Mouse (Mus musculus) limb, embryonic 10.5 days (tissue): Measurements from ENCODE around the gene Ptprg. TPM values are rescaled to one million over a fixed set of nuclear protein-coding genes. Genes with fewer than 3 reads are reported as not detected.

ENCODE experiments used
- DNase-seq: peaks from one replicate; pipeline ENCODE4 v3.0.0-alpha.2; 2017; ENCODE audit warnings: low spot score
- H3K27ac ChIP-seq: fragments of 300-500 bp; sonication (generic); 2 replicates; pipeline ENCODE4 v1.5.1; 2016; ENCODE audit warnings: mild to moderate bottlenecking
- H3K27me3 ChIP-seq: fragments of 300-500 bp; sonication (generic); 2 replicates; pipeline ENCODE4 v1.6.1; 2016; ENCODE audit warnings: low read depth, mild to moderate bottlenecking; ENCODE audit not compliant: poor library complexity, severe bottlenecking
- H3K36me3 ChIP-seq: fragments of 300-500 bp; sonication (generic); 2 replicates; pipeline ENCODE4 v1.6.1; 2016; ENCODE audit warnings: mild to moderate bottlenecking, moderate library complexity
- H3K4me1 ChIP-seq: fragments of 300-500 bp; sonication (generic); 2 replicates; pipeline ENCODE4 v1.6.1; 2016
- H3K4me3 ChIP-seq: fragments of 300-500 bp; sonication (generic); 2 replicates; pipeline ENCODE4 v1.5.1; 2016; ENCODE audit warnings: mild to moderate bottlenecking, moderate library complexity
- H3K9me3 ChIP-seq: fragments of 300-500 bp; sonication (generic); replicated peaks from 2 replicates; pipeline ENCODE4 v1.6.1; 2016; ENCODE audit warnings: mild to moderate bottlenecking
- WGBS: fragments of 180-500 bp; shearing (Covaris S2); methylation state at CpG from one replicate; pipeline ENCODE4 v1.1.7; 2016; 5-methylcytosine and 5-hydroxymethylcytosine counted together
- polyA plus RNA-seq: library from polyadenylated mRNA; unstranded; fragments of >200 nt; fragmentation: Nextera tagmentation; extraction: Ambion mirVana; gene quantifications from 2 replicates; pipeline ENCODE4 v1.2.1, GENCODE M21; 2016

Ptprg gene
- polyA plus RNA-seq, 1 experiment from 2014 or later: 40.3 TPM

DNA sequence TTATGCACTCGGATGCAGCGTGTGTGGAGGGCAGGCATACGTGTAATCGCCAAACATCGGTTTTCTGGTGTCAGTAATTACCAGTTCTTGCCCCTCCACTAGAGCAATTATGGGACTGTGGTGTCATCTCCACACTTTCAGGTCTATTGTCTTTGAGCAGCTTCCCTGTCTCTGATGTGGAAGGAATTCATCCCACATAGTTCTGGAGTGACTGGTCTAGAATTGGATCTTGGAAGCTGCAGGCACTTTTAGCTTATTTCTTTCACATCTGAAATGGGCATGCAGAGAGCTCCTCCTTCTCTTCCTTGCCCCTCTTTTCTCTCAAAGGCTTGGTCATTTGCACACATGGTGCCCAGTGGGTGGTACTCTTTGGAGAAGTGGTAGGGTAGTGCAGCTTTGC lies 363.9 kb downstream of the Ptprg start:
- Histone ChIP-seq H3K27me3 (no peaks in the 10 kb centered on the region), H3K9me3 (no peaks in the 10 kb centered on the region), H3K4me3 (no peak overlapping the region), H3K36me3 (no peaks in the 10 kb centered on the region), H3K4me1 (no peaks in the 10 kb centered on the region), H3K27ac (no peak overlapping the region)
- DNase-seq: no peak
- 91% methylated on average over 5 of the region's 5 CpGs for WGBS

DNA sequence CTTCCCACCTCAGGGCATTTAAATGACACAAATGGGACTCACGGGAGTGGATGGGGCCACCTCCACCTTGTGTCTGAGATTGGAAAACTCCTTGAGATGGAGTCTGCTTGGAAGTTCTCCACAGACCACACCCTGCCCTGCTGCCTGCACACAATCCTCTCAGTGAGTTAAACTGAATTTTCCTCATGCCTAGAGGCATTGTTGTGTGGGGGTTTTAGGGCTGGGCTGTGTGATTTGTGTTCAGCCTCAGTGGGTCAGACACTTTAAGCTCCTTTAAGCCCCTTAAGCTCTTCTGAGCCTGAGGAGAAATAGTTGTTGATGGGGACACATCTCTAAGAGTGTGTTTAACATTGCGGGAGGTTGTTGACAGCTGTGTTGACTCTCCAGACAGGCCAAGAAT lies 375.2 kb downstream of the Ptprg start:
- Histone ChIP-seq H3K36me3 (no peaks in the 10 kb centered on the region), H3K27me3 (no peaks in the 10 kb centered on the region), H3K4me3 (no peak overlapping the region), H3K27ac (no peak overlapping the region), H3K4me1 (peaks cover 8% of the 10 kb centered on the region), H3K9me3 (no peaks in the 10 kb centered on the region)
- WGBS: 80% methylated on average over 2 of the region's 2 CpGs
- no peak for DNase-seq

DNA sequence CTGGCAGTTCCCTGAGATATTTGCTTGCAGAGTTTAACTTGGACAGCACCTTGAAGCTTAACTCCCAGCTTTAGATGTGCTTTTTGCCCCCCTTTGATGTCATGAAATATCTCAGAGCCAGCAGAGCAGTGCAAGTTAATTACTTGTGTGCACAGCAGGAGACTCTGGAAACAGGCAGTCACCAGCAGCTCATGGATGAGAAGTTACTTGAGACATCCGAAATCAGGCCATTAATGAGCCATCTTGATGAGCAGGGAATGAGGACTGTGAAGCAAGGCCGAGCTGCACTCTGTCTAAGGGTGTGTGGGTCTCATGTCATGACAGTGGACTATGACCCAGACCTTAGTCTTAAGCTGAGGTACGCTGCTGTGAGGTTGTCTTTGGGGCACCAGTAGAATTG lies 379.2 kb downstream of the Ptprg start:
- Histone ChIP-seq H3K4me3 (no peak overlapping the region), H3K4me1 (peaks cover 8% of the 10 kb centered on the region), H3K27ac (no peak overlapping the region), H3K36me3 (no peaks in the 10 kb centered on the region), H3K27me3 (no peaks in the 10 kb centered on the region), H3K9me3 (no peaks in the 10 kb centered on the region)
- no peak for DNase-seq
- WGBS: 45% methylated on average over 3 of the region's 3 CpGs

DNA sequence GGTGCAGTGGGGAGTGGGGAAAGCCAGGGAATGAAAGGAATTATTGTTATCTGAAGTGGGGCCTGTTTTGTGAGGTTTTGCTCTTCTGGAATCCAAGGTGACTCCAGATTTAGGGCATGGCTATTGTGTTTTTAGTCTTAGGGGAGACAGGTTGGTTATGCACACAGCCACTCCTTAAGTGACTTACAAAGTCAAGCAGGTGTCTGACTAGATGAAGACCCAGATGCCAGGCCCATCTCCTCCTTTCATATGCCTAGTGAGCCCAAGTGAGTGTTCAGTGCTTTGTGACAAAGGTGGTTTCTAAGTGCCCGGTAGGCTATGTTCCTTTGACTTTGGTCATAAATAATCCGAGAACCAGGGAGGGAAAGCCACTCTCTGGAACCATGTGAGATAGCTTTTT lies 381.2 kb downstream of the Ptprg start:
- no peak for DNase-seq
- 82% methylated on average over 2 of the region's 2 CpGs for WGBS
- H3K4me1 ChIP-seq: peaks cover 8% of the 10 kb centered on the region
- no peak overlapping the region for H3K4me3 ChIP-seq
- no peaks in the 10 kb centered on the region for H3K9me3 ChIP-seq
- H3K27me3 ChIP-seq: no peaks in the 10 kb centered on the region
- no peak overlapping the region for H3K27ac ChIP-seq
- H3K36me3 ChIP-seq: no peaks in the 10 kb centered on the region

GRCm38 (mm10) chr14:11935281-11935680 lies 381.9 kb downstream of the Ptprg start:
- no peak for DNase-seq
- Histone ChIP-seq H3K27ac (no peak overlapping the region), H3K4me3 (no peak overlapping the region), H3K9me3 (no peaks in the 10 kb centered on the region), H3K27me3 (no peaks in the 10 kb centered on the region), H3K36me3 (no peaks in the 10 kb centered on the region), H3K4me1 (peaks cover 8% of the 10 kb centered on the region)
- 41% methylated on average over 1 of the region's 1 CpGs for WGBS

GRCm38 (mm10) chr14:11935698-11936097 lies 382.4 kb downstream of the Ptprg start:
- WGBS: 90% methylated on average over 7 of the region's 7 CpGs

GRCm38 (mm10) chr14:11938912-11939311 lies 385.6 kb downstream of the Ptprg start:
- Histone ChIP-seq H3K36me3 (no peaks in the 10 kb centered on the region), H3K27ac (no peak overlapping the region), H3K27me3 (no peaks in the 10 kb centered on the region), H3K4me3 (no peak overlapping the region), H3K9me3 (no peaks in the 10 kb centered on the region), H3K4me1 (peaks cover 15% of the 10 kb centered on the region)
- WGBS: 94% methylated on average over 4 of the region's 4 CpGs
- no peak for DNase-seq

More at GRCm38 (mm10) chr14:11935698-11936097, 382.4 kb downstream of the Ptprg start:
- Histone ChIP-seq H3K9me3 (no peaks in the 10 kb centered on the region), H3K4me1 (peaks cover 8% of the 10 kb centered on the region), H3K27ac (no peak overlapping the region), H3K27me3 (no peaks in the 10 kb centered on the region), H3K4me3 (no peak overlapping the region), H3K36me3 (no peaks in the 10 kb centered on the region)
- DNase-seq: no peak

- no peaks in the 10 kb centered on the region for H3K27me3 ChIP-seq
- H3K27ac ChIP-seq: no peak overlapping the region
- H3K36me3 ChIP-seq: no peaks in the 10 kb centered on the region
- WGBS: 86% methylated on average over 5 of the region's 5 CpGs
- no peak overlapping the region for H3K4me3 ChIP-seq
- H3K4me1 ChIP-seq: peaks cover 16% of the 10 kb centered on the region
- H3K9me3 ChIP-seq: no peaks in the 10 kb centered on the region
- no peak for DNase-seq
Observed at GRCm38 (mm10) chr14:11941989-11942514, 388.7 kb downstream of the Ptprg start.

GRCm38 (mm10) chr14:11950379-11950778 lies 397.0 kb downstream of the Ptprg start:
- H3K36me3 ChIP-seq: 0 out of 2 replicates have a peak, but pooled peaks cover 7% of the 10 kb centered on the region
- no peaks in the 10 kb centered on the region for H3K9me3 ChIP-seq
- H3K4me1 ChIP-seq: peaks cover 34% of the 10 kb centered on the region
- H3K4me3 ChIP-seq: no peak overlapping the region
- DNase-seq: no peak
- H3K27ac ChIP-seq: no peak overlapping the region
- no peaks in the 10 kb centered on the region for H3K27me3 ChIP-seq
- WGBS: 84% methylated on average over 6 of the region's 6 CpGs

- H3K9me3 ChIP-seq: no peaks in the 10 kb centered on the region
- H3K27ac ChIP-seq: no peak overlapping the region
- 89% methylated on average over 6 of the region's 6 CpGs for WGBS
- H3K27me3 ChIP-seq: no peaks in the 10 kb centered on the region
- no peak for DNase-seq
- H3K36me3 ChIP-seq: 0 out of 2 replicates have a peak, but pooled peaks cover 7% of the 10 kb centered on the region
- no peak overlapping the region for H3K4me3 ChIP-seq
- peaks cover 23% of the 10 kb centered on the region for H3K4me1 ChIP-seq
Observed at GRCm38 (mm10) chr14:11955020-11955882, 401.9 kb downstream of the Ptprg start.

- Histone ChIP-seq H3K4me3 (no peak overlapping the region), H3K36me3 (no peaks in the 10 kb centered on the region), H3K4me1 (peaks cover 19% of the 10 kb centered on the region; the same call in 1 of the 2 replicates), H3K27me3 (no peaks in the 10 kb centered on the region), H3K27ac (no peak overlapping the region), H3K9me3 (no peaks in the 10 kb centered on the region)
- no peak for DNase-seq
- WGBS: 92% methylated on average over 15 of the region's 15 CpGs
Observed at GRCm38 (mm10) chr14:11960269-11961121, 407.2 kb downstream of the Ptprg start.

GRCm38 (mm10) chr14:11962101-11962500 lies 408.8 kb downstream of the Ptprg start:
- H3K36me3 ChIP-seq: no peaks in the 10 kb centered on the region
- H3K9me3 ChIP-seq: no peaks in the 10 kb centered on the region
- peaks cover 26% of the 10 kb centered on the region; the same call in 1 of the 2 replicates for H3K4me1 ChIP-seq
- DNase-seq: no peak
- WGBS: 86% methylated on average over 5 of the region's 5 CpGs
- H3K4me3 ChIP-seq: no peak overlapping the region
- H3K27me3 ChIP-seq: no peaks in the 10 kb centered on the region
- no peak overlapping the region for H3K27ac ChIP-seq

- no peak for DNase-seq
- Histone ChIP-seq H3K27me3 (no peaks in the 10 kb centered on the region), H3K9me3 (no peaks in the 10 kb centered on the region), H3K36me3 (no peaks in the 10 kb centered on the region), H3K27ac (no peak overlapping the region), H3K4me1 (peaks cover 27% of the 10 kb centered on the region; the same call in 1 of the 2 replicates), H3K4me3 (no peak overlapping the region)
- WGBS: 74% methylated on average over 8 of the region's 8 CpGs
Observed at GRCm38 (mm10) chr14:11962561-11962960, 409.2 kb downstream of the Ptprg start.
